Mouse (Mus musculus) kidney, postnatal 0 days (tissue): ENCODE results near the gene Ccm2l. TPM values are rescaled to one million over a fixed set of nuclear protein-coding genes. Genes with fewer than 3 reads are reported as not detected.
A peak's percentile ranks its signal among the peaks of the same experiment; 100 is the strongest.

ENCODE experiments used
- ATAC-seq: fragments of 200-750 bp; cut with Nextera tagmentation; replicated peaks from 2 replicates; pipeline ENCODE4 v1.8.0; 2017; ENCODE audit warnings: low read depth, moderate number of reproducible peaks, moderate TSS enrichment, moderate library complexity; ENCODE audit not compliant: low FRiP score
- DNase-seq: peaks from one replicate; pipeline ENCODE4 v3.0.0-alpha.2; 2016; ENCODE audit warnings: low spot score
- H3K27ac ChIP-seq: fragments of 300-500 bp; sonication (generic); 2 replicates; pipeline ENCODE4 v1.5.1; 2014; ENCODE audit warnings: mild to moderate bottlenecking
- H3K27me3 ChIP-seq: fragments of 300-500 bp; sonication (generic); 2 replicates; pipeline ENCODE4 v1.6.1; 2014; ENCODE audit warnings: low read length, mixed read lengths; ENCODE audit not compliant: insufficient read depth
- H3K36me3 ChIP-seq: fragments of 300-500 bp; sonication (generic); 2 replicates; pipeline ENCODE4 v1.6.1; 2014; ENCODE audit warnings: low read length, mixed read lengths; ENCODE audit not compliant: insufficient read depth
- H3K4me1 ChIP-seq: fragments of 300-500 bp; sonication (generic); replicated peaks from 2 replicates; pipeline ENCODE4 v1.6.1; 2014; ENCODE audit warnings: antibody characterized with exemption, low read length, mixed read lengths; ENCODE audit not compliant: insufficient read depth
- H3K4me2 ChIP-seq: fragments of 300-500 bp; sonication (generic); 2 replicates; pipeline ENCODE4 v1.6.1; 2014; ENCODE audit warnings: mild to moderate bottlenecking, low read length, moderate library complexity, mixed read lengths
- H3K4me3 ChIP-seq: fragments of 300-500 bp; sonication (generic); replicated peaks from 2 replicates; pipeline ENCODE4 v1.5.1; 2014; ENCODE audit warnings: low read depth, low read length
- H3K9ac ChIP-seq: fragments of 300-500 bp; sonication (generic); 2 replicates; pipeline ENCODE4 v1.6.1; 2014; ENCODE audit warnings: low read depth, low read length
- H3K9me3 ChIP-seq: fragments of 300-500 bp; sonication (generic); replicated peaks from 2 replicates; pipeline ENCODE4 v1.6.1; 2016; ENCODE audit warnings: low read length, inconsistent platforms, mixed read lengths
- CTCF ChIP-seq: IDR thresholded peaks from 2 replicates; pipeline ENCODE4 v1.5.1; 2016; ENCODE audit warnings: antibody characterized with exemption, low read depth, mild to moderate bottlenecking, moderate library complexity
- WGBS: fragments of 180-500 bp; shearing (Covaris S2); extraction: QIAGEN DNeasy Blood & Tissue Kit; methylation state at CpG from one replicate; pipeline ENCODE4 v1.1.7; 2014; 5-methylcytosine and 5-hydroxymethylcytosine counted together
- polyA plus RNA-seq: library from polyadenylated mRNA; unstranded; fragments of >200 nt; fragmentation: Nextera tagmentation; extraction: Ambion mirVana; gene quantifications from 2 replicates; pipeline ENCODE4 v1.2.1, GENCODE M21; 2015

Gene Ccm2l
- polyA plus RNA-seq, 1 experiment from 2014 or later, result 3.4 TPM

GRCm38 (mm10) chr2:153083824-153084223, 18.1 kb downstream of the Ccm2l start:
- WGBS, result 81% methylated on average over 4 of the region's 4 CpGs
- no peak for TF ChIP-seq CTCF
- Histone ChIP-seq H3K4me1 (no peaks in the 10 kb centered on the region), H3K27ac (no peak overlapping the region), H3K36me3 (no peaks in the 10 kb centered on the region), H3K4me2 (no peak overlapping the region), H3K27me3 (no peaks in the 10 kb centered on the region), H3K9me3 (no peaks in the 10 kb centered on the region), H3K9ac (no peak overlapping the region), H3K4me3 (no peak overlapping the region)
- DNase-seq (no peak), ATAC-seq (no peak)

- DNase-seq (peak; percentile 35), ATAC-seq (no peak)
- Histone ChIP-seq H3K36me3 (no peaks in the 10 kb centered on the region), H3K4me3 (no peak overlapping the region), H3K27ac (no peak overlapping the region), H3K27me3 (no peaks in the 10 kb centered on the region), H3K4me2 (no peak overlapping the region), H3K9ac (no peak overlapping the region), H3K9me3 (no peaks in the 10 kb centered on the region), H3K4me1 (no peaks in the 10 kb centered on the region)
- peak; percentile 38; the same call in 1 of the 2 replicates for TF ChIP-seq CTCF
- WGBS, result 51% methylated on average over 7 of the region's 7 CpGs
Measured at GRCm38 (mm10) chr2:153084261-153084976, 18.7 kb downstream of the Ccm2l start.

- 84% methylated on average over 6 of the region's 6 CpGs for WGBS
- ATAC-seq (no peak), DNase-seq (no peak)
- no peak for TF ChIP-seq CTCF
- Histone ChIP-seq H3K9me3 (no peaks in the 10 kb centered on the region), H3K27ac (no peak overlapping the region), H3K36me3 (no peaks in the 10 kb centered on the region), H3K27me3 (no peaks in the 10 kb centered on the region), H3K4me2 (no peak overlapping the region), H3K4me3 (no peak overlapping the region), H3K9ac (no peak overlapping the region), H3K4me1 (no peaks in the 10 kb centered on the region)
Measured at GRCm38 (mm10) chr2:153085556-153085955, 19.8 kb downstream of the Ccm2l start.

- no peaks in the 10 kb centered on the region for H3K36me3 ChIP-seq
- 83% methylated on average over 4 of the region's 4 CpGs for WGBS
- H3K9ac ChIP-seq, result no peak overlapping the region
- H3K27me3 ChIP-seq, result no peaks in the 10 kb centered on the region
- H3K4me1 ChIP-seq, result no peaks in the 10 kb centered on the region
- no peak overlapping the region for H3K4me3 ChIP-seq
- H3K27ac ChIP-seq, result no peak overlapping the region
- ATAC-seq (no peak), DNase-seq (no peak)
- no peak for TF ChIP-seq CTCF
- no peak overlapping the region for H3K4me2 ChIP-seq
- no peaks in the 10 kb centered on the region for H3K9me3 ChIP-seq
Measured at GRCm38 (mm10) chr2:153086166-153086565, 20.4 kb downstream of the Ccm2l start.

- H3K36me3 ChIP-seq, result no peaks in the 10 kb centered on the region
- 89% methylated on average over 10 of the region's 10 CpGs for WGBS
- TF ChIP-seq CTCF, result no peak
- no peaks in the 10 kb centered on the region for H3K27me3 ChIP-seq
- DNase-seq (no peak), ATAC-seq (no peak)
- H3K9me3 ChIP-seq, result no peaks in the 10 kb centered on the region
- H3K4me2 ChIP-seq, result no peak overlapping the region
- no peak overlapping the region for H3K9ac ChIP-seq
- no peaks in the 10 kb centered on the region for H3K4me1 ChIP-seq
- H3K27ac ChIP-seq, result no peak overlapping the region
- H3K4me3 ChIP-seq, result no peak overlapping the region
Measured at GRCm38 (mm10) chr2:153087091-153087490, 21.3 kb downstream of the Ccm2l start.

- no peak overlapping the region for H3K27ac ChIP-seq
- H3K4me2 ChIP-seq, result no peak overlapping the region
- H3K36me3 ChIP-seq, result no peaks in the 10 kb centered on the region
- no peaks in the 10 kb centered on the region for H3K4me1 ChIP-seq
- TF ChIP-seq CTCF, result no peak
- no peaks in the 10 kb centered on the region for H3K9me3 ChIP-seq
- WGBS, result 48% methylated on average over 2 of the region's 2 CpGs
- H3K27me3 ChIP-seq, result no peaks in the 10 kb centered on the region
- H3K9ac ChIP-seq, result no peak overlapping the region
- no peak overlapping the region for H3K4me3 ChIP-seq
- ATAC-seq, result no peak
- DNase-seq, result no peak
Measured at GRCm38 (mm10) chr2:153089316-153089715, 23.6 kb downstream of the Ccm2l start.
